Mouse (Mus musculus) erythroblast, adult 5-6 weeks (primary cell): ENCODE results near the gene Pgm5. TPM values are rescaled to one million over a fixed set of nuclear protein-coding genes. Genes with fewer than 3 reads are reported as not detected.

Experiments
- ATAC-seq: replicated peaks from 2 replicates; pipeline ENCODE4 v1.8.0; 2016; ENCODE audit warnings: moderate number of reproducible peaks, mild to moderate bottlenecking, moderate TSS enrichment, inconsistent platforms; ENCODE audit not compliant: poor library complexity, low FRiP score, severe bottlenecking
- total RNA-seq, 2 experiments: library from RNA; stranded (forward) in 1 of 2; stranded (reverse) in 1 of 2; fragments of 150-400 nt in 1 of 2; fragments of 200-764, 138-1000 nt in 1 of 2; gene quantifications; 2 replicates each; pipeline versions ENCODE4 v1.2.3 to v1.2.4; 2015 to 2017; ENCODE audit warnings: low replicate concordance in 2 of 2

Pgm5 gene
- total RNA-seq, 2 experiments from 2014 or later: not detected

DNA sequence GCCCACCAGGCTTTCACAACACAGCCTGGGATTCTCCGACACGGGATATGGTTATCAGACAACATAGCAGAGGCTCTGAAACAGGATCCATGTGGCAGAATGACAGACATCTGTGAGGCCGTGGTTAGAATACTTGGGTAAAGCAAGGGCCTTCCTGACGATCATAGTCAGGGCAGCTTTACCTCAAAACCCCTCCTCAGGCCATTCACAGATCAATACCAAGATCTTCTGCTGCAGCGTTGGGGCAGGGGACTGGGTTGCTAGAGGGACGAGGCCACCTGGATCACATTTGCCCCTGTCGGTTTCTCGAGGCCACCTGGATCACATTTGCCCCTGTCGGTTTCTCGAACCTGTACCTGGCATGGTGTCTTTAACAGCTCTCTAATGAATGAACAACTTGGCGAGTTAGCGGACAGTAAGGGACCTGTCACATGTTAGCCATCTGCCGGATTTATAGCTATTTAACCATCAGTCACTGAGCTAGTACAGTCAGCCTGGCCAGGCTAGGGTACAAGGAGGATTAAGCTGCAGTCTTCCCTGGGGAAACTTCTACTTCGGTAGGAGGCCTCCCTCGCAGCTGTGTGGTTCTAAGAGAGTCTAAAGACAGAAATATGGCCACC is 76.5 kb downstream of the Pgm5 start:
- no peak for ATAC-seq

DNA sequence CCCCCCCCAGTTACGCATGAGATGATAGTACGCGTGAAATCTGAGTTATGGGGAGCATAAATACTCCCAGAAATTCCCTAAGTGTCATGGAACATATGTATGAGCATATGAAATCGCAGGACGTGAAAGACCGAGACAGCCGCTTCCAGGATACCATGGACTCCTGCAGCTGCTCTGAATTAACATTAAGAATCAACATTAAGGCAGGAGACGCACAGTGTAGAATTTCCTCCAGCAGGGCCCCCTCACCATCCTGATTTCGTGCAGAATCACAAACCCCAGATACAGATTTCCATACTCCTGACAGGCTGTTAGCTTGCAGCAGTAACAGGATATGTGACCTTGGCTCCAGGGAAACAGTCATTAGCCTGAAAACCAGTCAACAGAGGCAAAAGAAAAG is 77.9 kb downstream of the Pgm5 start:
- ATAC-seq: no peak

DNA sequence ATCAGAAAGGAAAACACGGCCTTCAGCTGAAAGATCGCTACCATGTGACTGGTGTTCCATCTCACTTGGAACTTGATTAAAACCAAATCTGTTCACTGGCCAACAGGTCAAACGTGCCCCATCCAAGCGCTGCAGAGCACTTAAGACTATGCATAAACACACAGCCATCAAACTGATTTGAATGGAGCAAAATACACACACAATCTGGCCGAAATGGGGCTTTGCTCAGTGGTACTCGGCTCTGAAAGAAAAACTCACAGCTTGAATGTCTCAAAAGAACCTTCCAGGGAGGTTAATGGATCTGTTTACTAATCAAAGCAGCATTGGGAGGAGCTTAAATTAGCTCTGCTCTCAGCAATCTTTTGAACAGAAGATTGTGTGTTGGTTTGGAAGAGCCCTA is 81.7 kb downstream of the Pgm5 start:
- no peak for ATAC-seq

DNA sequence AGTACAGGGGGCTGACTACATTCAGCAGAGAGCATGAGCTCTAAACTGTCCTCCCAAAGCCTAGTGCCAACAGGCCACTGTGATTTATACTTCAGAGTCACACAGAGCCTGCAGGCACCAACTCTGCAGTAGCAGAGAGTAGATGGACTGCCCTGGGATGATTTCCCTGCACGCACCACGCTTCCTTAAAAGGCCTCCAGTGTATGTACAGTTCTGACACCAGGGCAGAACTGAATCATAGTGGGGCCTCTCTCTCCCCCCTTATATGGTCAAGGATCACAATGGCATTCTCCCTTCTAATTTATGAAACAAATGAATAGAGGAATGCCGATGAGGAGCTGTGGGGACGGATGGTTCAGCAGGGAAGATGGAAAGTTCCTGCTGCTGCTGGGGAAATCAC is 91.3 kb downstream of the Pgm5 start:
- no peak for ATAC-seq

DNA sequence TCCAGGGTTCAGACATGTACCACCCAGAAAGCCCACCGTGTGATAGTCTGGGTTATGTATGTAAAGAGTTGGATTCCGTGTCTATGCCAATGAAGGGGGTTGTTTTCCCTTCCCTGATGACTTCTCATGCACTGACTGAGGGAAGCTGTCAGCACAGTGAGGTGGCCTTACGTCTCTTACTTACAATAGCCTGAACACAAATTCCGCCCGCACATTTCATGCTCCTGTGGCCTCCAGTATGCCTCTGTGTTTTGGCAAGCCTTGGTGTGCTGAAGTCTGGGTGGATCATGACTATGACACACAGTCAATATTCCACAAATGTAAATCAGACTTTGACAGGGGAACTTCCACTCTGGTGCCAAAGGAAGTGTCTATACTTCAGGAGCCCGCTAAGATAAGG is 94.3 kb downstream of the Pgm5 start:
- ATAC-seq: no peak

DNA sequence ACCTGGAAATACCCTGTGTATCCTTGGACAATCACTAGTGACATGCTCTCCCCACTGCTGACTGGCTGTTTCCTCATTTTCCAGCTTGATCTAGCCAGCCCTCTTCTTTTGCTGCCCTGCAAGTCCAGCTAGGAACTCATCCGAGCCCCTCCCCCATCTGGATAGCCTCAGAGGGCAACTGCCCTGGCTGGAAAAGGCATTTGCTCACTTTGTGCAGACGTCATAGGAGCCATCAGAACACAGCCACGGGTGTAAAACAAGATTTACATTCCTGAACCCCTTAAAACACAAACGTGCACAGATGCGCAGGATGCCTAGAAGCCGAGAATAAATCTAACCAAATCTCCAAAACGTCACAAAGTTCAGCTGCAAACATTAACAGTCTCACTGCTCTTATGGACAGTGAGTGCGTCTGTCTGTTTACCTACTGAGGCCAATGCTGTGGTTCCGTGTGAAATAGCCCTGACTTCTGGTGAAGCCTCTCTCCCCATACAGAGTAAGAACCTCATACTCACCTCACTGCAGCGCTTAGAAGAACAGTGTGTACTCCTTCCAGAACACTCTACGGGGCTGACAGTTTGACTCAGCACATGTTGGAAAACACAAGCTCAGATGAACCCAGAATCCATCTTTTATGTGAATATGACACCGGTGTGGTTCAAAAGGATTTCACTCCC is 99.0 kb downstream of the Pgm5 start:
- ATAC-seq: no peak

DNA sequence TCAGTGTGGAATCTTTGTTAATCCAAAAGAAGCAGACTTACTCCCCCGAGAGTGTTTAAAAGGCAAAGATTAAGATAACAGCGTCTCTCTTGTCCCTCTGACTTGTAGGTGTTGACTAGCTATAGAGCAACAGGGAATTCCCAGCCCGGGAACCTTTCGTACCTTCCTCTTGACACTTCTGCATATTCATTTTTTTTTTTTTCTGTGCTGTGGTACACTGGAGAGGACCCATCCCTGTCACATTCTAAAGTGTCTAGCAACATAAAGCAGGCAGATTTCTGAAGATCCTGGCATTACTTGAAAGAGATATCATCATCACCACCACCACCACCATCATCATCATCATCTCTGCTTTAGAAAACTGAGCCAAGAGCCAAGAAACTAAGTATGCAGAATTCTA is 105.0 kb downstream of the Pgm5 start:
- no peak for ATAC-seq

DNA sequence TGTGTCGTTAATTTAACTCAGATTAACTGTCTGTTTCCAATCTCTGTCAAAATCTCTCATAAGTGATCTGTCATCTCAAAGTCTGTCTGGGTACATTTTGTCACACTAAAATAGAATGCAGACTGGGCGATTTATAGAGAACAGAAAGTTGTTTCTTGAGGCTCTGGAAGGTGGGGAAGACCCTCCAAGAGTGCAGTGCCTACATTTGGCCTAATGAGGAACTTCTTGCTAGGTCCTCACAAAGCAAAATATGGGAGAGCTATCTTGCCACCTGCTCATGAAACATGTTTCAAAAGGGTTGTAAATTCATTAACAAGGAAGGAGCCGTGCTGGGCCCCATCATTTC is 107.2 kb downstream of the Pgm5 start:
- ATAC-seq: no peak

DNA sequence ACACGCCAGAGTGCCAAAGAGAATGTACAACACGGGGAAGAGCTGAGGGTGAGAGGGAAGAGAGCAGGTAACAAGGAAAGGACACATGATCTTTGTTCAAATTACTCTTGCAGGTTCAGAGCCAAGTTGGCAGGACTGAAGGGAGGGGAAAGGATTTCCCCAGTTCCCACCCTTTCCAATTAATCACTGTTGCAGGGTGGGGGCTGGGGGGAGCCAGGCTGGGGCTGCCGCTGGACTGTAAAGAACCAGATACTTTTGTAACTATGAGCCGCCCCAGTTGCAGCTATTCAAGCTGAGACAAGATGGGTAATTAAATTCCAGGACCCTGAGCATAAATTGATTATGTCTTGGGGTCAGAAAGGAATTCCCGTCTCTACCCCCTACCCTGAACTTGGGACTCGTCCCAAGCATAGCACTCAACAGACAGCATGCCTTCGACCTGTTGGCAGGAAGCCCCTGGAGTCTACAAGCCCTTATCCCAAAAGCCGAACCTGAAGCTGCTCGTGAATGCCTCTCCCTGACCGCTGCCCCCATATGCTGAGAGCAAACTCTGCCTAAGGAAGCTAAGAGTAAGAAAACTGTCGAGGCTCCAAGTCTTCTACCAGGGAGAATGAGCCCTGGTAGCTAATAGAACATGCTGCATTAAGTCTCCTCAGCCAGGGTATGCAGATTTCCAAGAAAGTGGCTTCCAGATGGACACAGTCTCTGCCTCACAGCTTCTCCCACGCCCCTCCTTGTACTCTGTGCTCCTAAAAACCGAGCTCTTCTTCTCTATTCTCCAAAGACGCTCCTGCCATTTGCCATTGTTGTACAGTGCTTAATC is 107.8 kb downstream of the Pgm5 start:
- no peak for ATAC-seq

DNA sequence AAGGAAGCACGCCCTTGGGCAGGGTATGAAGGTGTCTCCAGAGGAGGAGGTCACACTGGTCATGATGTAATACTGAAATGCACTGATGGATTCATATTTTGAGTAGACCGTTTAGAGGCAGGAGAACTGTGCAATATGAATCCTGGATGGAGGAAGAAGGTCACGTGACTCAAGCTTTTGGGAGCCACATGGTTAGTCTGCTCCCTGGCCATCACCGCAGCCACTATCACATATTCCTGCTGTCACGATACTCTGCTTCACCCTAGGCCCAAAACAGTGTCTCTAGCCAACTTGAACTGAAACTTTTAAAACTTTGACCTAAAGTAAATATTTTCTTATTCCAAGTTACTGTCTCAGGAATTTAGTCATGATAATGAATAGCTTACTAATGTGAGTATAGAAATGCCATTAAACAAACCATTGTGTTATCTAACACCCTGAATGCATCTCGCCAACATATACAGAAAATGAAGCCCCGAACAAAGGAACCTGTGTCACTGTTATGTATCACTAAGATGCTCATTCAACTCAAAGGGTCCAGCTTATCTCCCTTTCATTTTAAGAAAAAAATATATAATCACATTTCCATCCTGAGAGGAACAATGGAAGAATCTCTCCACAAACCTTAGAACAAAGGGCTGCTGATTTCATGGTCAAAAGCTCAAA is 108.6 kb downstream of the Pgm5 start:
- ATAC-seq: no peak

DNA sequence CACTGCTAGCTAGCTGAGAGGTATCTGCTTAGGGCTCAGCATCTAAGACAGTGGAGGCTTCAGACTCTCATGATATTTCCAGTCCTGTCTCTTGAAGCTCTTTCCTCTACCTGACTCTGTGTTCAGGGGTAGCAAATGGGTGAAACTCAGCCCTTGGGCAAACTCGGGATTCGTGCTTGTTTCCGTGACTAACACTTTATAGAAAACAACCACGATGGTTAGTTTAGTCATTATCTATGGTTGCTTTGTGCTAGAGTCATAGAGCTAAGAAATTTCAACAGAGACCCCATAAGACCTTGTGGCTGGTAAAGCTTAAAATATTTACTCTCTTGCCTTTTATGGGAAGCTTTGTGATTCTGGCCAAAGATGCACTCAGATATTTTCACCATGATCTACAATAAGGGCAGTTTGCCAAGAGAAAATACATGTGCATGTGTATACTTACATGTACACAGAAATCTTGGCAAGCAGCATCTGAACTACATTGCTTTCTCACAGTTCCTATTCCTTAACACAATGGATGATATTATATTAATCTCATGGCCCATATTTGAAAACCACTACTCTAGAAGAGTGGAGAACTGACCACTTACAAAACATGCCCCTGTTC is 115.3 kb downstream of the Pgm5 start:
- ATAC-seq: no peak

DNA sequence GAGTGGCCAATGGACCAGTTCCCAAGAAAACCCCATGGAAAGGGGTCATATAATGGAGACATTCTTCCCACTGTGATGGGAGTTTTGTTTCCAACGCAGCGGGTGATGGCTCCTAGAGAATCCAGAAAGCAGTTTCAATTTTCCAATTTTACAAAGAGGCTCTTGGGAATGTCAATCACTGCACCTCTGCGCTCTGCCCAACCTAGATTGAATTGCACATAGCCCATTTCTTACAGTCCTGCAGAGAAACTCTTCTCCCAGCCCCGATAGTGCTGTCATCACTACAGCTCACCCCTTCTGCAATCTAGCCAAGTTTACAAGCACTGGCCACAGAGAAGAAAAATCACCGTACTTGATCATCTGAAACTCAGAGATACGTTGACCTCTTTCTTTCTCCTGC is 119.0 kb downstream of the Pgm5 start:
- ATAC-seq: no peak

DNA sequence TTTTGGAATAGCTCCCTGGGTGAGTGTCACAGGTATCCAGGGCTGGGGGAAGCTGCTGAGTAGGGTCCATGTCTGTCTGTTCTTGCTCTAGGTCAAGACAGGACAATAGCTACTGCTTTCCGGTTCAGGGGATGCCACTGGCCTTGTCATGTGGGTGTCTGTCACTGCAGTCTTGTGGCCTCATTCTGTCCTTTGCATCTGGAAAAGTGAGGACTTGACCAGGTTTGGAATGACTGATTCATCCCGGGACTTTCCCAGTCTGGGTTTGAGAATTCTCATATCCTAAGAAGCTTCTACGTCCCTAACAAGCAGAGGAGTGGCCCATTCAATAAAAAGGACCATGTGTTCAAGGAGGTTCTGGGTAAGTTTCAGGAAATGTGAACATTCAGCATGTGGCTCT is 122.9 kb downstream of the Pgm5 start:
- no peak for ATAC-seq

DNA sequence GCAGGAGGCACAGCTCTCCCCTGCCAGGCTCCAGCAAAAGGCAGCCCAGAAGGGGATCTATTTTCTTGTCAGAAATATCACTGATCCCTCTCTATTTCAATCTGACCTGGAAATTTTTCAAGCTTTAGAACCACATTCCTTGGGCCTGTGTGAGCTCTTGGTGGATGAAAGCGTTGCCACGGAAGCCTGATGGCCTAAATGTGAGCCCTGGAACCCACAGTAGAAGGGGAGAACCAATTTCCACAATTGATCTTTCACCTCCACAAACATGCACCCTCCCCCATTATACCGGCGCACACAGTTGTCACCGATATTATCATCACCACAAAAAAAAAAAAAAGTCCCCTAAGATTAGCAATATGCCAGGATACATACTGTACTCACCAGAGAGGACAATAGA is 123.6 kb downstream of the Pgm5 start:
- no peak for ATAC-seq

DNA sequence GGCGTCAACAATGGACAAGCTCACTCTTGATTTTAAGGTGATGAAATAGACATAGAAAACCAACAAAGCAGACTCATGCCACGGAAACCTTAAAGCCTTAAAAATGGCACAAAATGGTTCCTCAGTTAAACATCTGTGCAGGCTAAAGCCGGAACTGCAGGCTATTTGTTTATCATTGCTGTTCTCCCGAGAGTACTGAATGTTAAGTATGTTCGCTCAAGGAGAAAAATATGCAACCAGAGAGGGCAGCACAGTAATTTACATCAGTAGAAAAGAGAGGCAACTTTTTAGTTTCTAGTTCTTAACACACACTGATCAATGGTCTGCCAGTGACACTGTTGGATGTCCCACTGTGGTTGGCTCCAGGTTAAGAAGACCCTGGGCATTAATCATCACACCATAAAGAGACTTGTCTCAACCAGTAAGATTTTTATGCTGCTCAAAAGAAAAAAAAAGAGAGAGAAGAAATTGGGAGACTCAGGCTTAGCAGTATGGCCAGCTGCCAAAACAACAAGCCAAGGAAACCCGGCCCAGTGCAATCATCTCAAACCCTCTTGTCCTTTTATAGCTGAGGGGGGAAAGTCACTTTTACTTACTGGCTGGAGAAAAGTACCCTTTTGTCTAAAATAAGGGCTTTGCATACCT is 126.0 kb downstream of the Pgm5 start:
- no peak for ATAC-seq

DNA sequence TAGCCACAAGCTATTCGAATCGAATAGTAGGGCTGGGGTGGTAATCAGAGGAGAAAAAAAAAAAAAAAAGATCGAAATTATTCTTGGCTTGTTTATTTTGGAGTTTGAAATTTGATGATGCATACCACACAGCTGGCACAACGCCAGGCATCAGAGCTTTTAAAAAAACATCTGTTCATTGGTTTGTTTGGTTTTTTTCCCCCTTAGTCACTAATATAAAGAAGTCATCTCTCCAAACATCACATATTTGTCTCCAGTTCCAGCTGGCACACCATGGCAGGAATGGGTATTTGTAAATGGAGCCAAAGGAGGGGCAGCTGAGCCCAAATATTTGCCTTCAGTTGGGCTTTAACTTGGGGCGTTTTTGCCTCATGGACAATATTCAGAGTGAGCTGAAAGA is 131.0 kb downstream of the Pgm5 start:
- ATAC-seq: no peak

DNA sequence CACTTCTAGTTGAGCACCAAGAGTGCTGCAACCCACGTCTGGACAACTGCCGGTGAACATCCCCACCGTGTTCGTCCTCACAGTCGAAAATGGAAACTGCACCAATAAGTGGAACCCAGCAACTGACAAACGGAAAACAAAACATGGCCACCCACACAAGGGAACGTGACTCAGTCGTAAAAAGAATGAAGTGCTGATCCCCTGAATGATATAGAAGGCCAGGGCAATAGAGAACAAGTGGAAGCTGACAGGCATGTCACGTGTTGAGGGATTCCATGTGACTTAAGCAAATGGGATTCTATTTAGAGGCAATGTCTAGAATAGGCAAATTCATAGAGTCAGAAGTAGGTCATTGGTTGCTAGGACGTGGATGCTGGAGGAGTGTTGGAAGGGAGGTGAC is 137.3 kb downstream of the Pgm5 start:
- ATAC-seq: no peak

DNA sequence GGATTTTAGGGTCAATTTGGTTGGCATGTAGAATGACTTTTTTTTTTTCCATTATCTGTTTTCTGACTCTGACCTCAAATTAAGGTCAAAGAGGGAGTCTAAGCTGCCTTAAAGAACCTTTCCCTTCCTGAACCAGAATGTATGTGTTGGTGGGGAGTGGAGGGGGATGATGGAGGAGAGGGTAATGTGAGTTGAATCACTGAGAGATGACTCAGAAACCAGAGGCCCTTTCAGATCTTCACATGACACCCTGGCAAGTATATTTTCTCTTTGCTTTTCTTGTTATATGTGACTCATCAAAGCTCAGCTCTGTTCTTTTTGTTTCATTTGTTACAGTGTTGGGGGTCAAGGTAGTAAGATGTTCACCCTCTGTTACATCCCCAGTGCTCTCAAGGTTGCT is 141.2 kb downstream of the Pgm5 start:
- ATAC-seq: no peak

DNA sequence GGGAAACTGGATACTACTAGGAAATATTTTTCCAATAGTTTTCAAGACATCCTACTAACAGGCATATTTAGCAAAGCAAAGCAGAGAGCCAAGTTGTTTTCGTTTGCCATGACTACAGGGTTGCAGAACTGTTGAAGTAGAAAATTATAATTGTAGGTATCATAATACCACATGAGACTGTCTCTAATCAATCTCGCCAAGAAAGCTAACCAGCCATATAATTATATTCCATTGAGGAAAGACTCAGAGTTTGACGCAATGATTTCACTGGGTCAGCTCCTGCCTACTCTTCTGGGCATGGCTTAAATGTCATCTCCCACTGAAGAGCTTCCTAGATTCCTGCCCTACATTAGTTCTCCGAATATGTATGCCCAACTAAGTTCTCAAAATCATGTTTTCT is 142.2 kb downstream of the Pgm5 start:
- ATAC-seq: no peak

DNA sequence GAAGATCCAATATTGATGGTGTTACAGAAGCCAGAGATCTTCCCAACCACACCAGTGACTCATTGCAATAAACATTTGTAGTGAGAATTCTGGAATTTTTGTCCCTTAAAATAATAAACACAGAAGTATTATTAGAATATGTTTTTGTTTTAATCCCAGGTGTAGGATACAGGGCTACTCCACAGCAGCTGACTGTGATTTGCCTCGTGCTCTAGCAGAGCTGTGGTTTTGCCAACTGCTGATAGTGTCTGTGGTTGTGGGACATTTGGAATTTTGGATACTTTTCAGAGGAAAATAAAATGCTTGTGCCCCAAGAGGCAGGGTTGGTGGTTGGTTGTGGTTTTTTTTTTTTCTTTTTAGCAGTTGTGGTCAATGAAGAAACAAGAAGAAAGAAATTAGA is 143.6 kb downstream of the Pgm5 start:
- no peak for ATAC-seq
